8 mouse cellular contexts compared by ENCODE assay signal in genomic region chr19:8844371-8845129, GRCm38 (mm10). TPM values are rescaled to one million over a fixed set of nuclear protein-coding genes. Genes with fewer than 3 reads are reported as not detected.
A peak's percentile ranks its signal among the peaks of the same experiment; 100 is the strongest.
DNase-seq lines count a peak whose midpoint lies in the region; ATAC-seq and TF ChIP-seq lines count a peak whose summit lies in the region.
"Had no signal": no experiment of that assay in that cellular context is flagged by ENCODE, and none has a peak within 500 bp of the region (broad histone marks: within the 10 kb centered on the region; RNA-seq: fewer than 3 reads in every experiment).

No protein-coding gene starts in this region.

- 66% methylated on average over 5 of the region's 5 CpGs for WGBS in small intestine, adult 2 months

- no peak overlapping the region for H3K4me3 ChIP-seq in small intestine, adult 2 months (ENCODE audit: low read depth, low read length)

- ATAC-seq in CD4-positive, CD25-positive, alpha-beta regulatory T cell, adult 4 months, result peak; percentile 49

- TF ChIP-seq CTCF in small intestine, adult 2 months (IDR thresholded peaks at IDR 0.05; ENCODE audit: extremely low read depth, insufficient read length, insufficient replicate concordance, low read depth, low read length), result 0 out of 2 replicates have a peak, but pooled peaks have one; percentile 6

- H3K27me3 ChIP-seq in small intestine, adult 2 months (ENCODE audit: control insufficient read depth, insufficient read depth, low read length), result no peaks in the 10 kb centered on the region

- TF ChIP-seq POLR2A in small intestine, adult 2 months (IDR thresholded peaks at IDR 0.05; ENCODE audit: low read depth, low read length), result no peak

- no peak overlapping the region for H3K27ac ChIP-seq in small intestine, adult 2 months (ENCODE audit: insufficient read depth, low read depth, low read length)

- H3K4me1 ChIP-seq in small intestine, adult 2 months (ENCODE audit: control insufficient read depth, insufficient read depth, insufficient read length, low read length), result peaks cover 6% of the 10 kb centered on the region

- peaks cover 17% of the 10 kb centered on the region for H3K36me3 ChIP-seq in small intestine, adult 2 months (ENCODE audit: control insufficient read depth, insufficient read depth, low read length)

- DNase-seq in B cell, adult 2 months, result peak; percentile 90 to 91
- DNase-seq in c-Kit-positive CD71-negative TER-119-negative erythroid progenitor cells, embryonic 14.5 days (ENCODE audit: low read depth), result peak; percentile 83
- peak; percentile 74 for DNase-seq in forelimb bud, embryonic 11.5 days (ENCODE audit: low read depth, low spot score)
- peak; percentile 89 to 90 for DNase-seq in kidney, postnatal 4 days
- peak; percentile 81 for DNase-seq in lung, postnatal 25 days (ENCODE audit: low spot score)

RNA-seq across cellular contexts. Expression of gene Gng3, which starts 5.6 kb away (rescaled TPM):
- polyA plus RNA-seq in CD4-positive, CD25-positive, alpha-beta regulatory T cell, adult 4 months (2017; shearing (Covaris generic)), result 1 to 10 TPM in 1 of 2 experiments, under 1 TPM in 1; 0.91 to 1.4 TPM
- polyA plus RNA-seq in small intestine, adult 2 months (2012; rRNA removed), result 0.33 and 0.63 TPM in 2 replicates

RNA-seq across cellular contexts. Expression of gene Lrrn4cl, which starts 6.0 kb away (rescaled TPM):
- not detected for polyA plus RNA-seq in CD4-positive, CD25-positive, alpha-beta regulatory T cell, adult 4 months (2017; shearing (Covaris generic))
- 0.11 and 0.17 TPM in 2 replicates for polyA plus RNA-seq in small intestine, adult 2 months (2012; rRNA removed)

RNA-seq across cellular contexts. Expression of gene Bscl2, which starts 7.3 kb away (rescaled TPM):
- 10 to 100 TPM; 86.8 to 98.9 TPM for polyA plus RNA-seq in CD4-positive, CD25-positive, alpha-beta regulatory T cell, adult 4 months (2017; shearing (Covaris generic))
- polyA plus RNA-seq in small intestine, adult 2 months (2012; rRNA removed), result 54.3 and 82.6 TPM in 2 replicates

RNA-seq across cellular contexts. Expression of gene AC129217.1, which starts 15.0 kb away (rescaled TPM):
- not detected for polyA plus RNA-seq in CD4-positive, CD25-positive, alpha-beta regulatory T cell, adult 4 months (2017; shearing (Covaris generic))
- polyA plus RNA-seq in small intestine, adult 2 months (2012; rRNA removed), result 4.6 TPM in 1 of 2 replicates, not detected in the other
- polyA plus RNA-seq: liver, embryonic 16.5 days had no signal

RNA-seq across cellular contexts. Expression of gene Hnrnpul2, which starts 24.7 kb away (rescaled TPM):
- 1 to 10 TPM; 4.2 to 6.9 TPM for polyA plus RNA-seq in CD4-positive, CD25-positive, alpha-beta regulatory T cell, adult 4 months (2017; shearing (Covaris generic))
- polyA plus RNA-seq in small intestine, adult 2 months (2012; rRNA removed), result 9.2 and 20.9 TPM in 2 replicates
